Mouse (Mus musculus) CH12.LX (cell line): ENCODE results near the gene Ccr1l1. TPM values are rescaled to one million over a fixed set of nuclear protein-coding genes. Genes with fewer than 3 reads are reported as not detected.

ENCODE experiments used
- DNase-seq: peaks from one replicate; pipeline ENCODE4 v3.0.0-alpha.2; 2013; ENCODE audit errors: extremely low read depth
- H3K27ac ChIP-seq: 2 replicates; pipeline ENCODE4 v1.5.1; 2012; ENCODE audit warnings: low read depth, mild to moderate bottlenecking, control low read depth, moderate library complexity; ENCODE audit not compliant: insufficient read depth
- H3K27me3 ChIP-seq: replicated peaks from 2 replicates; pipeline ENCODE3; 2012; ENCODE audit warnings: inconsistent platforms
- H3K36me3 ChIP-seq, 2 experiments: replicated peaks in 1 of 2; 2 replicates each; pipeline versions ENCODE3 to v1.6.1; 2012; ENCODE audit warnings: inconsistent platforms in 1 of 2, low read length in 1 of 2, mild to moderate bottlenecking in 1 of 2, mixed read lengths in 1 of 2, moderate library complexity in 1 of 2; ENCODE audit not compliant: control insufficient read depth in 1 of 2, insufficient read depth in 1 of 2
- H3K4me1 ChIP-seq, 2 experiments: 2 replicates each; pipeline ENCODE4 v1.6.1; 2012; ENCODE audit warnings: inconsistent platforms in 1 of 2, moderate library complexity in 1 of 2; ENCODE audit not compliant: insufficient read depth in 2 of 2, control insufficient read depth in 1 of 2
- H3K4me2 ChIP-seq: 2 replicates; pipeline ENCODE4 v1.6.1; 2012; ENCODE audit warnings: low read depth, mild to moderate bottlenecking, control low read depth; ENCODE audit not compliant: poor library complexity, insufficient read depth, severe bottlenecking
- H3K4me3 ChIP-seq, 3 experiments: fragments of 150-350 bp in 1 of 3; sonication (generic) in 1 of 3; replicated peaks in 1 of 3; 2 replicates each; pipeline versions ENCODE3 to v1.5.1; 2011 to 2012; ENCODE audit warnings: low read depth in 2 of 3, low read length in 2 of 3, mild to moderate bottlenecking in 2 of 3, moderate library complexity in 2 of 3, control low read depth in 1 of 3, improper control_type of control experiment in 1 of 3, inconsistent platforms in 1 of 3, mixed read lengths in 1 of 3; ENCODE audit not compliant: poor library complexity in 1 of 3
- H3K79me2 ChIP-seq: replicated peaks from 2 replicates; pipeline ENCODE4 v1.6.1; 2012; ENCODE audit warnings: mild to moderate bottlenecking, moderate library complexity; ENCODE audit not compliant: control insufficient read depth, poor library complexity, insufficient read depth, severe bottlenecking; ENCODE audit errors: extremely low read depth
- H3K9ac ChIP-seq: 2 replicates; pipeline ENCODE4 v1.6.1; 2012; ENCODE audit warnings: low read depth, mild to moderate bottlenecking, control low read depth, moderate library complexity; ENCODE audit not compliant: insufficient read depth
- H3K9me3 ChIP-seq: replicated peaks from 2 replicates; pipeline ENCODE3; 2012; ENCODE audit warnings: low read length, inconsistent platforms, mixed read lengths
- BHLHE40 ChIP-seq: IDR thresholded peaks from 2 replicates; pipeline ENCODE4 v1.6.1; 2011; ENCODE audit warnings: mild to moderate bottlenecking, low read depth, low read length, improper control_type of control experiment
- EP300 ChIP-seq: IDR thresholded peaks from 2 replicates; pipeline ENCODE4 v1.6.1; 2011; ENCODE audit warnings: low read length, improper control_type of control experiment
- ETS1 ChIP-seq: conservative IDR thresholded peaks from 2 replicates; pipeline ENCODE4 v1.6.1; 2012; ENCODE audit warnings: low read depth, mild to moderate bottlenecking, inconsistent platforms, low read length, improper control_type of control experiment, moderate library complexity
- HCFC1 ChIP-seq: IDR thresholded peaks from 2 replicates; pipeline ENCODE4 v1.6.1; 2012; ENCODE audit warnings: low read depth, mild to moderate bottlenecking, inconsistent platforms, low read length, improper control_type of control experiment
- JUN ChIP-seq: IDR thresholded peaks from 2 replicates; pipeline ENCODE4 v1.6.1; 2011; ENCODE audit warnings: low read depth, mild to moderate bottlenecking, low read length, improper control_type of control experiment, moderate library complexity; ENCODE audit not compliant: insufficient read depth
- JUND ChIP-seq: conservative IDR thresholded peaks from 2 replicates; pipeline ENCODE4 v1.6.1; 2011; ENCODE audit warnings: low read depth, low read length, improper control_type of control experiment
- MAX ChIP-seq: IDR thresholded peaks from 2 replicates; pipeline ENCODE4 v1.6.1; 2011; ENCODE audit warnings: low read length, improper control_type of control experiment
- MEF2A ChIP-seq: IDR thresholded peaks from 2 replicates; pipeline ENCODE4 v1.6.1; 2014; ENCODE audit warnings: low read depth, mild to moderate bottlenecking, inconsistent platforms, low read length, improper control_type of control experiment, borderline replicate concordance
- PAX5 ChIP-seq: IDR thresholded peaks from 2 replicates; pipeline ENCODE4 v1.6.1; 2012; ENCODE audit warnings: low read length, inconsistent platforms, mixed read lengths
- POLR2AphosphoS2 ChIP-seq: IDR thresholded peaks from 2 replicates; pipeline ENCODE4 v1.6.1; 2011; ENCODE audit warnings: low read depth, low read length, improper control_type of control experiment
- SIN3A ChIP-seq: IDR thresholded peaks from 2 replicates; pipeline ENCODE4 v1.6.1; 2012; ENCODE audit warnings: low read length, improper control_type of control experiment, inconsistent platforms
- TBP ChIP-seq: conservative IDR thresholded peaks from 2 replicates; pipeline ENCODE4 v1.6.1; 2011; ENCODE audit warnings: low read depth, low read length, improper control_type of control experiment
- USF2 ChIP-seq: conservative IDR thresholded peaks from 2 replicates; pipeline ENCODE4 v1.6.1; 2011; ENCODE audit warnings: low read depth, low read length, improper control_type of control experiment
- ZKSCAN1 ChIP-seq: IDR thresholded peaks from 2 replicates; pipeline ENCODE4 v1.6.1; 2012; ENCODE audit warnings: low read depth, inconsistent platforms, low read length, improper control_type of control experiment, borderline replicate concordance
- ZMIZ1 ChIP-seq: IDR thresholded peaks from 2 replicates; pipeline ENCODE4 v1.6.1; 2012; ENCODE audit warnings: low read depth, mild to moderate bottlenecking, inconsistent platforms, low read length, improper control_type of control experiment
- dilution Hi-C: fragments of 300-500 bp; cut with MboI; formaldehyde crosslinking; loops from 2 replicates; pipeline ENCODE4 v1.14.3; 2020; ENCODE audit warnings: low sequenced_read_pairs; ENCODE audit not compliant: extremely low pct_unique_long_range_greater_than_20kb, extremely low pct_ligation_motif_present
- in situ Hi-C: fragments of 300-500 bp; cut with MboI; formaldehyde crosslinking; loops from 3 replicates; pipeline ENCODE4 v1.14.3; 2019; ENCODE audit warnings: low sequenced_read_pairs, low pct_ligation_motif_present, low pct_unique_long_range_greater_than_20kb, mixed read lengths
- polyA plus RNA-seq: library from polyadenylated mRNA; unstranded; fragments of >175 nt; gene quantifications from 2 replicates; pipeline ENCODE4 v1.2.1, GENCODE M21; 2012; ENCODE audit warnings: low read depth; ENCODE audit not compliant: insufficient read length
- total RNA-seq, 2 experiments: library from RNA; depleted of rRNA; stranded (reverse); fragments of 300-350 nt in 1 of 2; fragments of >200 nt in 1 of 2; gene quantifications; 2 replicates each; pipeline ENCODE4 v1.2.3; 2012 to 2014

Gene Ccr1l1
- total and polyA plus RNA-seq, 3 experiments, result 0.08 TPM; not detected in 2

DNA sequence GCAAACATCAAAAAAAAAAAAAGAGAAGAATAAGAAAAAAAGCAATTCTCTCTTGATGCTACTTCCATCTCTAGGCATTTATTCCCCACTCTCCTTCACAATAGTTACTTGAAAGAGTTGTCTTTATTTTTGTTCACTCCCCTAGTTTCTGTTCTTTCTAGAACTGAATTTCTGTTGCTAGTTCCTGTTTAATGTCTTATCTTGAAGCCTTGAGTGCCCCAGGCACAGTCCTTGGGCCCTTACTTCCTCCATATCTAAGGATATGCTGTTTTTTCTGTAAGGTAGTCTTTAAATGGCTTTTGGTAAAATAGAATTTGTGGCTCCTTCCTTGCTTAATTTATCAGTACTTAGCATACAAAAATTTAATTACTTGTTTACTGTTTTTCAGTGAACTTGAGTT lies 6.7 kb upstream of the Ccr1l1 start:
- Histone ChIP-seq H3K79me2 (no peaks in the 10 kb centered on the region), H3K27ac (no peak overlapping the region), H3K4me2 (no peak overlapping the region), H3K9me3 (no peaks in the 10 kb centered on the region), H3K36me3 (no peaks in the 10 kb centered on the region), H3K4me1 (peaks cover 5 to 48% of the 10 kb centered on the region in 2 experiments; a peak in 3 of 4 replicates), H3K4me3 (no peak overlapping the region), H3K27me3 (no peaks in the 10 kb centered on the region), H3K9ac (no peak overlapping the region)
- in situ Hi-C loops (no loop called here), dilution Hi-C loops (no loop called here)
- no peak for DNase-seq
- TF ChIP-seq ZMIZ1 (no peak), JUND (no peak), ZKSCAN1 (no peak), MAX (no peak), MEF2A (no peak), USF2 (no peak), HCFC1 (no peak), PAX5 (no peak), ETS1 (no peak), POLR2AphosphoS2 (no peak), BHLHE40 (no peak)

GRCm38 (mm10) chr9:123982720-123983119 lies 4.5 kb upstream of the Ccr1l1 start:
- no peaks in the 10 kb centered on the region for H3K79me2 ChIP-seq
- in situ Hi-C loops, result no loop called here
- no peaks in the 10 kb centered on the region for H3K36me3 ChIP-seq
- H3K4me3 ChIP-seq, result no peak overlapping the region
- TF ChIP-seq EP300 (no peak), SIN3A (no peak), JUN (no peak), TBP (no peak), USF2 (no peak), HCFC1 (no peak), MEF2A (no peak)
- H3K27ac ChIP-seq, result no peak overlapping the region
- H3K4me2 ChIP-seq, result no peak overlapping the region
- peaks cover 11 to 49% of the 10 kb centered on the region in 2 experiments for H3K4me1 ChIP-seq
- no peak for DNase-seq
- dilution Hi-C loops, result no loop called here
- H3K9ac ChIP-seq, result no peak overlapping the region
- no peaks in the 10 kb centered on the region for H3K9me3 ChIP-seq
- H3K27me3 ChIP-seq, result no peaks in the 10 kb centered on the region
